Mouse (Mus musculus): ENCODE data around the gene Fcer1g.

GRCm38 (mm10) chr1:171190832-171191231, 43.3 kb downstream of the Fcer1g start:
- TF ChIP-seq CTCF (IDR thresholded peaks at IDR 0.05; ENCODE audit: borderline replicate concordance, extremely low read depth, insufficient read depth, insufficient read length) (no peak), POLR2A (IDR thresholded peaks at IDR 0.05; ENCODE audit: borderline replicate concordance, extremely low read depth, insufficient read depth, insufficient read length, poor library complexity, severe bottlenecking) (no peak)
